Comparison of ENCODE assay signal across 8 mouse cellular contexts in the genomic region with DNA sequence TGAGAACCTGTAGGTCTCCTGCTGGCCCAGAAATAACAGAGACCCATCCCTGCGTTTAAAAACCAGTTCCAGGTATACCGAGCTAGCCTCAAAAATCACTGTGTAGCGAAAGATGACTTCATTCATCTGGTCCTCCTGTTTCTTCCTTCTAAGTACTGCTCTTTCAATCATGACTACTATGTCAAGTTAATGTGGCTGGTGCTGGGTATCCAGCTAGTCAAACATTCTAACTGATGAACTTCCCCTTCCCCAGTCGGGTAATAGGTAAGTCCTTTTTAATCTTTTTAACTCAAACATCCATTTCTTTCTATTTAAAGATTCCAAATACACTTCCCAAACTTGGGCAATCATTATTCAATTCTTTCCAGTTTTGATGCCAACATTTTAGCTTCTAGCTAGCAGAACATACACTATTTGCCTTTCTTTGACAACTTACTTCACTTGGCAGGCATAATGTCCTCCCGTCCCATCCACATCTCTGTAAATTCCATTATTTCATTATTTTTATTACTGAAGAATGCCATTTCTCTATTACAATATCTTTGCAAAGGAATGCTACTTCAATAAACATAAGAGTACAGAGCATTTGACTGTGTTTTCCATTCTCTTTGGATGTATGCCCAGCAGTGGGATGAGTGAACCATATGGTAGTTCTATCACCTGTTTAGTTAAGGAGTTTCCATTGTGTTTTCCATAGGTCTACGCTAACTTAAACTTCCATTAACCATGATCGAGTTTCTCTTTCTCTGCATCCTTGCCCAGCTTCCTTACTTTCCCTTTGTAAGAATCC. TPM values are rescaled to one million over a fixed set of nuclear protein-coding genes. Genes with fewer than 3 reads are reported as not detected.
DNase-seq lines count a peak whose midpoint lies in the region; ATAC-seq and TF ChIP-seq lines count a peak whose summit lies in the region.

No protein-coding gene starts in this region.

- ATAC-seq in cerebellum, adult (ENCODE audit: insufficient number of reproducible peaks, low FRiP score, low TSS enrichment): peak; percentile 33
- ATAC-seq in megakaryocyte, adult 5-6 weeks (ENCODE audit: poor library complexity, severe bottlenecking): no peak
- ATAC-seq in limb, embryonic 14.5 days (ENCODE audit: low FRiP score, low read depth): no peak
- no peak for ATAC-seq in stomach, postnatal 0 days (ENCODE audit: low FRiP score, low TSS enrichment)
- ATAC-seq in erythroid progenitor cell, adult 5-6 weeks (replicated peaks; ENCODE audit: low FRiP score, poor library complexity, severe bottlenecking): no peak

- peaks cover 29% of the 10 kb centered on the region; the same call in 1 of the 2 replicates for H3K4me1 ChIP-seq in megakaryocyte, embryonic 14.5 days
- H3K4me1 ChIP-seq in limb, embryonic 14.5 days (ENCODE audit: control insufficient read depth, insufficient read depth, low read length): peaks cover 6% of the 10 kb centered on the region
- no peaks in the 10 kb centered on the region for H3K4me1 ChIP-seq in stomach, postnatal 0 days (replicated peaks; ENCODE audit: control insufficient read depth, insufficient read depth)

- TF ChIP-seq CTCF in stomach, postnatal 0 days (IDR thresholded peaks at IDR 0.05; ENCODE audit: low read depth): no peak

- peaks cover 10% of the 10 kb centered on the region for H3K36me3 ChIP-seq in megakaryocyte, embryonic 14.5 days (replicated peaks; ENCODE audit: low read length)
- H3K36me3 ChIP-seq in limb, embryonic 14.5 days (ENCODE audit: control insufficient read depth, insufficient read depth, low read length): no peaks in the 10 kb centered on the region
- H3K36me3 ChIP-seq in stomach, postnatal 0 days (ENCODE audit: control insufficient read depth, insufficient read depth, low read length): no peaks in the 10 kb centered on the region

- peak overlapping the region; percentile 96 for H3K4me3 ChIP-seq in megakaryocyte, embryonic 14.5 days (replicated peaks)
- H3K4me3 ChIP-seq in limb, embryonic 14.5 days (replicated peaks; ENCODE audit: low read length): peak overlapping the region; percentile 58
- H3K4me3 ChIP-seq in stomach, postnatal 0 days (ENCODE audit: low read depth, low read length): peak overlapping the region; percentile 67

- TF ChIP-seq POLR2A in limb, embryonic 14.5 days (IDR thresholded peaks at IDR 0.05; ENCODE audit: borderline replicate concordance, extremely low read depth, insufficient read depth, insufficient read length): no peak

- H3K27ac ChIP-seq in limb, embryonic 14.5 days (replicated peaks; ENCODE audit: low read depth, low read length): peak overlapping the region; percentile 97
- peak overlapping the region; percentile 97 for H3K27ac ChIP-seq in stomach, postnatal 0 days (replicated peaks)

- 80% methylated on average over 7 of the region's 7 CpGs for WGBS in limb, embryonic 14.5 days
- 65% methylated on average over 7 of the region's 7 CpGs for WGBS in stomach, postnatal 0 days

- peak overlapping the region; percentile 86; the same call in 1 of the 2 replicates for H3K9ac ChIP-seq in limb, embryonic 14.5 days (ENCODE audit: low read depth, low read length, severe bottlenecking)
- H3K9ac ChIP-seq in stomach, postnatal 0 days (ENCODE audit: low read length): no peak overlapping the region; the same call in 1 of the 2 replicates

- peak overlapping the region; percentile 63 for H3K4me2 ChIP-seq in limb, embryonic 14.5 days (replicated peaks; ENCODE audit: low read depth, low read length, severe bottlenecking)
- H3K4me2 ChIP-seq in stomach, postnatal 0 days (replicated peaks; ENCODE audit: low read depth): peak overlapping the region; percentile 68

- peaks cover 3% of the 10 kb centered on the region; the same call in 1 of the 2 replicates for H3K9me3 ChIP-seq in megakaryocyte, embryonic 14.5 days
- H3K9me3 ChIP-seq in limb, embryonic 14.5 days (ENCODE audit: control insufficient read depth, low read length): no peaks in the 10 kb centered on the region
- no peaks in the 10 kb centered on the region for H3K9me3 ChIP-seq in stomach, postnatal 0 days (ENCODE audit: control insufficient read depth, low read length)

- TF ChIP-seq EP300 in stomach, postnatal 0 days (optimal IDR thresholded peaks at IDR 0.05): no peak

- H3K27me3 ChIP-seq in megakaryocyte, embryonic 14.5 days (replicated peaks): no peaks in the 10 kb centered on the region
- no peaks in the 10 kb centered on the region for H3K27me3 ChIP-seq in limb, embryonic 14.5 days (ENCODE audit: control insufficient read depth, insufficient read depth, low read length)
- no peaks in the 10 kb centered on the region for H3K27me3 ChIP-seq in stomach, postnatal 0 days (ENCODE audit: control insufficient read depth, insufficient read depth, low read length)

- DNase-seq in cerebellum, adult 11 months: no peak
- peak; percentile 12 for DNase-seq in limb, embryonic 14.5 days (ENCODE audit: low spot score)
- no peak for DNase-seq in stomach, postnatal 0 days (ENCODE audit: low spot score)
- DNase-seq in adrenal gland, postnatal 25 days: no peak

RNA-seq across cellular contexts. Expression of gene Tpk1, which starts 0.7 kb away (rescaled TPM):
- polyA plus RNA-seq in megakaryocyte, embryonic 14.5 days (2012; ENCODE audit: insufficient read depth, low replicate concordance): not detected in 2 replicates
- total RNA-seq in megakaryocyte, adult 5-6 weeks (2015): 7.0 and 8.6 TPM in 2 replicates
- total RNA-seq in megakaryocyte, adult 5-6 weeks (2017): 3.0 and 4.0 TPM in 2 replicates
- polyA plus RNA-seq in limb, embryonic 14.5 days (2012; rRNA removed): 6.8 TPM in 2 replicates
- polyA plus RNA-seq in limb, embryonic 14.5 days (2014; fragmentation: Nextera tagmentation; extraction: Ambion mirVana): 9.1 and 14.9 TPM in 2 replicates
- 21.4 and 21.5 TPM in 2 replicates for polyA plus RNA-seq in stomach, postnatal 0 days (2015; fragmentation: Nextera tagmentation; extraction: Ambion mirVana)
- 14.8 and 15.9 TPM in 2 replicates for total RNA-seq in erythroid progenitor cell, adult 5-6 weeks (2015; ENCODE audit: low replicate concordance)
- total RNA-seq in erythroid progenitor cell, adult 5-6 weeks (2017; ENCODE audit: low replicate concordance): 5.0 and 6.2 TPM in 2 replicates
- total RNA-seq in adrenal gland, postnatal 25 days (2021): 16.8 and 18.5 TPM in 2 replicates
